Mouse (Mus musculus): ENCODE results near the gene Cdkl3.
A peak's percentile ranks its signal among the peaks of the same experiment; 100 is the strongest.

Gene Cdkl3

DNA sequence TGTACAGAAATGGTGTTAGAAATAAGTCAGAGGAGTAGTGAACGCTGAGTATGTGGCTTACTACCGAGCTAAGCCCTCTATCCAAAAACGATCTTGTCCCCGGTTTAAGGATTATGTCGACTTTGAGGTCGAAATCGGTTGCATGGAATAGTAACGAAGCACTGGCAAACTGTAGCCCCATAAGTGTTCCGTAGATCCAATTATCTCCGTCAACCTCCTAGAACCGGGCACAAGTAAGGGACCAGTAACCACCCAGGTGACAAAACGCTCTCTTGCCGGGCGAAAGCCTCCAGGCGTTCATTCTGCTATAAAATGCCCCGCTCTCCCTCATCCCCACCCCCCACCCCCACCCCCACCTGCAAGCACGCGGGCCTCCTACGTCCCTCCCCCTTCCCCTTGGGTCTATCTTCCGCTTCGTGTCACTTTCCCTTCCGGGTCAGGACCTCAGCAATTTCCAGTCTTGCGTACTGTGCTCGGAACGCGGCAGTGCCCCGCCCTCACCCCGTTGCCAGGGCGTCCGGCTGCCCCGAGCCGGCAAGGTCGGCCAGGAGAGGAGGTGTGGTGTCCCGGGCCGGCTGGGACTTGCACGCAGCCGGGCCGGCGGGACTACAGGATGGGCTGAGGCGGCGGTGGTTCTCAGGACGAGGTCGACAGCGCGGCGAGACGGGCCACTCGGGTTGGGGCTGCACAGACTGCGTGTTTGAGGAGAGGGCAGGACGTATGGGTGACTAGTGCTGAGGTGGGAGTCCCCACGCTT lies at the start of gene Cdkl3:
Gene Cdkl3 (plus strand): TSS at position 450 of the 757 bp plus-strand sequence.
- DNase-seq (ENCODE audit: low read depth, low spot score), result peak; percentile 97

- no peak for DNase-seq (ENCODE audit: low read depth, low spot score)
These were observed 47.9 kb upstream of the Cdkl3 start for GRCm38 (mm10) chr11:51956112-51956511.

DNA sequence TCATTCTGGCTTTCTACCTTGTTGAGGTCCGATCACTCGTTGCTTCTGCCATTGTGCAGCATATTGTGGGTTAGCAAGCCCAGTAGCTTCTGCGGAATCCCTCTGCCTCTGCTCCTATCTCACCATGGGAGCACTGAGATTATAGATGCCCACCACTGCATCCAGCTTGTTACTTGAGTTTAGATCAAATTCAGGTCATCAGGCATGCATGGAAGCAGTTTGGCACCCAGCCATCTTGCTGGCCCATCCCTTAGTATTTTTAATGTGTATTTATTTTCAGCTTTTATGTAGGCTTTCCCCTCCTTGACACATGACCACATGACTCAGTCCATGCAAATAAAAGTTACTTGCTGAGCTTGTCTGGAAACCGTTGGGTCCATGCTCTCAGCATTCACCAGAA lies 46.3 kb upstream of the Cdkl3 start:
- no peak for DNase-seq (ENCODE audit: low read depth, low spot score)

DNA sequence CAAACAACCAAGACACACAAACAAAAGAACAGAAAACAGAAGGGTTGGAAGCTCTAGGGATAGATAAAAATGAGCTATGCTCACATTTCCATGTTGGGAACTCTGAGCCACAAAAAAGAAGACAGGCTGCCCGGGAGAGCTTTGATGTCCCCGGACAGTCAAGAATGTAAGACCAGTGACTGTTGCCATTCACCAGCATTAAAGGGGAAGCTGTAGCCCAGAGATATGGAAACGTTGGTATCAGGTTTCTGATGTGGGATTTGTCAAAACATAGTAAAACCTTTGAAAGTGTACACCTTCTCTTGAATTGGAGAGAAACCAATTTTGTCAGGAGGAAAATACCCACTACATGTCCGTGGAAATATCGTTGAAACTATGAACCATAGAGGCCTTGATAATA lies 44.5 kb upstream of the Cdkl3 start:
- DNase-seq (ENCODE audit: low read depth, low spot score), result no peak

DNA sequence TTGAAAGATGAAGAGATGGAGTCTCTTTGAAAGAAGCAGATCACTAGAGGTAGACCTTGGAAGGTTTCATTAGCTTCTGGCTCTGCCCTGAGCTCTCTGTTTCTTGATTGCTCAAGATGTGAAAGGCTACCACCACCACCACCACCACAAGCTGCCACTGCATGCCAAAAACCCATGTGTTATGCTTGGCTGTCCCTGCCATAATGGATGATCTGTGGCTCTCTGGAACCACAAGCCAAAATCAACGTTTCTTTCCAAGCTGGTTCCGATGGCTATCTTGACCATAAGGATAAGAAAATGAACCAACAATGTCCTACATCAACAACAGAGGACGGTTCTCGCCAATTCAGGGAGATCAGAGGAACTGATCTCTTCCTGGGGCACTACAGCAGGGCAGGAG lies 44.0 kb upstream of the Cdkl3 start:
- DNase-seq (ENCODE audit: low read depth, low spot score), result no peak

GRCm38 (mm10) chr11:51960967-51961471 lies 43.0 kb upstream of the Cdkl3 start:
- no peak for DNase-seq (ENCODE audit: low read depth, low spot score)

DNA sequence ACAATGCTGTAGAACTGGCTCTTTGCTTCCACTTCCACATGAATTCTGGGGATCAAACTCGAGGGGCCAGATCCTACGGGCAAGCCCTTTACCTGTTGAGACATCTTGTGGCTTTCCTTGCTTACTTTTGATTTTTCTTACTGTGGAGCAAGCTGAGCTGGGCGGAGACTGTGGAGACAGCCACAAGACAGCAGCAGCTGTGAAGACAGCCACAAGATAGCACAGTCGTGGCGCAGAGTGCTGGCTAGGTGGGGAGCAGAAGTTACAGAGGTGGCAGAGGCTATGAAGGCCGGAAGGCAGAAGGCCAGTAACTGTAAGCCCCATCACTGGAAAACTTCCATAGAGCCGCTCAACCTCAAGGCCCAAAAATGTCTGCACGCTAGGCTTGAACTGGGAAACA lies 42.3 kb upstream of the Cdkl3 start:
- no peak for DNase-seq (ENCODE audit: low read depth, low spot score)

GRCm38 (mm10) chr11:51962277-51962676 lies 41.7 kb upstream of the Cdkl3 start:
- DNase-seq (ENCODE audit: low read depth, low spot score), result no peak

GRCm38 (mm10) chr11:51966651-51967050 lies 37.4 kb upstream of the Cdkl3 start:
- DNase-seq (ENCODE audit: low read depth, low spot score), result no peak

GRCm38 (mm10) chr11:51967443-51968401 lies 36.3 kb upstream of the Cdkl3 start, which contains the start of gene Cdkn2aipnl:
TSS of gene Cdkn2aipnl (plus strand) at chr11:51967661.
- DNase-seq (ENCODE audit: low read depth, low spot score), result peak; percentile 94

DNA sequence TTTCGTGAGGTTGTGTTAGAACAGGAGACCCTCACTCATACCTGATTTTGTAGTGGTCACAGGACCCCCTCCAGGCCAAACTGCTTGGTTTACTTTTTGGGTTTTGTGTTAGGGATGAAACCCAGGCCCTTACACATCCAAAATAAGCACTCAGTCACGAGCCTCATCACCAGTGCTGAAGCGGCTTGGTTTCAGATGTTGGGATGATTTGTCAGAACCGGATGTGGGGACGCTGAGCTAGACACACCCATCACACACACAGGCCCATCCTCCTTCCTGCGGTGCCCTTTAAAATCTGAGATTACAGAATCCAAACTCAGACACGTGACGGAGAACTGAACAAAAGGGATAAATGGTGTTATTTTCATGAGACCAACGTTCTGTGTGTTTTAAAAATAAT lies 35.1 kb upstream of the Cdkl3 start:
- DNase-seq (ENCODE audit: low read depth, low spot score), result no peak

GRCm38 (mm10) chr11:51969511-51969910 lies 34.5 kb upstream of the Cdkl3 start:
- DNase-seq (ENCODE audit: low read depth, low spot score), result no peak

GRCm38 (mm10) chr11:51971644-51972043 lies 32.4 kb upstream of the Cdkl3 start:
- no peak for DNase-seq (ENCODE audit: low read depth, low spot score)

DNA sequence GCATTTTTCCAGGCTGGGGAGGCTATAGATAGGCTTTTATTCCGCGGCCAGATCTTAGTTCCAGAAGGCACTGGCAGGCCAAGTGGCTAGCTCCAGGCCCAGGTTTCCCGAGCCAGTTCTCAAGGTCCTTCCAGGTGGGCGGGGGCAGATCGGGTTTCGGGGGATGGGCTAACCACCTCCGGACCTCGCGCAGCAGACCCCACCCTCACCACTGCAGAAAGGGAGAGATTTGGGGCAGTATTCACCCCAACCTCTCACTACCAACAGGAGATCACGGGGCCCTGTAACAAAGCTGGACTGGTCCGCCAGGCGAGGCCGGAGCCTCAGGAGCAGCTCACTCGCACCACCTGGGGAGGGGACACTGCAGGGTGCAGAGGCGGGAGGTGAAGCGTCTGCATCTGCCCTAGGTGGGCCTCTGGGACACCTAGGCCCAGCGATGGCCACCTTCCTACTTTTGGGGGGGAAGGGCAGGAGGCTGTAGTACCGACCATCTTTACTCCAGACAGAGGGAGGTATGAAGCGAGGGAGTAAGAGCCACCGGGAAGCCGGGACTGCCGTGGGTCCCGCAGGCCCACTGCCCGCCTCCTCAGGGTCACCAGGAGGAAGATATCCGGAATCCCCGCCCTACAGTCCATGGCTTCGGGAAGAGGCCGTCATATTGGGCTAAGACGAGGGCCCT lies 4.3 kb upstream of the Cdkl3 start:
- DNase-seq (ENCODE audit: low read depth, low spot score), result peak; percentile 71

- DNase-seq (ENCODE audit: low read depth, low spot score), result peak; percentile 98
These were observed 3.6 kb upstream of the Cdkl3 start, which contains the start of gene Ube2b for GRCm38 (mm10) chr11:52000290-52000962. TSS of gene Ube2b (minus strand) at chr11:52000762.

DNA sequence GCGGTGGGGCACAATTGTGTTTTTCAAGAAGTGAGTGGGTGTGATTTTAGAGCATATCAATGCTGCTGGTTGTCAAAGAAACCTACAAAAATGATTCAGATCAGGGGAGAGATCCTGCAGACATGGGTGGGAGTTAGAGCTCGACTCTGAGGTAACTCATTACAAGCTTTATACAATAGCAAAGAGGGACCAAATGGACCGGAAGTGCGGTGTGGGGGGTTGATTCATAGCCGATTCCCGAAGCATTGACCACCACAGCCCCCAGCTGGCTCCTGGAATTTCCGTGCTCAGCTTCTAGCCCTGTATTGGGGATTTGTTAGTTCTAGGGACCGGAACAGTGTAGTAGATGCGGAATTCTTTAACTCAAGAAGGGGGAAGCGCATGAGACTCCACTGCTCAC lies 2.7 kb upstream of the Cdkl3 start:
- DNase-seq (ENCODE audit: low read depth, low spot score), result no peak

DNA sequence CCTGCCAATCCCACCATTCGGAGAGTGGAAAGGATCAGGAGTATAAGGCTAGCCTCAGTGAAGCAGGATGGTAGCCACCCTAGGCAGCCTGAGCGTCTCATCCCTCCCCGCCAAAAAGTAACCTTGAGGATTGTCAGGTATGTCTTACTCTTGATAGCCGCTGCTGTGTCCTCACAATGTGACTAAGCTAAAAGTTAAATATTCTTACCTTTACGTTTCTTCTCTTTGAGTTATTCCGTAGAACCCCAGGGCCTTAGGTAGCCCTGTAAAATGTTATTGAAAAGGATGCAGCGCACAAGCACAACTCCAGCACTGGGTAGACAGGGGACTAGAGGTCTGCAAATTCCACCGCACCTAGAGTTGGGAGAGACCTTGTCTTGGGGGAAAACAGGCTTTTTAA lies 2.2 kb upstream of the Cdkl3 start:
- no peak for DNase-seq (ENCODE audit: low read depth, low spot score)

DNA sequence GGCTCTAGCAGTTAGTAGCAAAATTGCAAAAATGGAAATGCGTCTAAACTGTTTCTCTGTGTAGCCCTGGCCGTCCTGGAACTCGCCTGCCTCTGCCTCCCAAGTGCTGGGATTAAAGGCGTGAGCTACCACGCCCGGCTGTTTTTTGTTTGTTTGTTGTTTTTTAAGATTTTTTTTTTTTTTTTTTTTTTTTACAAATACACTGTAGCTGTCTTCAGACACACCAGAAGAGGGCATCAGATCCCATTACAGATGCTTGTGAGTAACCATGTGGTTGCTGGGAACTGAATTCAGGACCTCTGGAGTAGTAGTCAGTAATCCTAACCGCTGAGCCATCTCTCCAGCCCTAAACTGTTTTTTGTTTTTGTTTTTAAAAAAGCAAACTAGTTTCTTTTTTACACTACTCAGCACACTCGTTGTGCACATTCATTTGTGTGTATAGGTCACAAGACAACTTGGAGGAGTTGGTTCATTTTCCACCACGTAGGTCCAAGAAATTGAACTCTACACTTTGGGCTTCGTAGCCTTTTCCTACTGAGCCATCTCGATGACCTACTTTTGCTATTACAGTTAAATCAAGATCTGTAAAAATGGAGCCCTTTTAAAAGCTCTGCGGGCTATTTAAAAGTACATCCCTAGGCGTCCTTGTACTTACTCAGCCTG lies 1.0 kb upstream of the Cdkl3 start:
- DNase-seq (ENCODE audit: low read depth, low spot score), result no peak

DNA sequence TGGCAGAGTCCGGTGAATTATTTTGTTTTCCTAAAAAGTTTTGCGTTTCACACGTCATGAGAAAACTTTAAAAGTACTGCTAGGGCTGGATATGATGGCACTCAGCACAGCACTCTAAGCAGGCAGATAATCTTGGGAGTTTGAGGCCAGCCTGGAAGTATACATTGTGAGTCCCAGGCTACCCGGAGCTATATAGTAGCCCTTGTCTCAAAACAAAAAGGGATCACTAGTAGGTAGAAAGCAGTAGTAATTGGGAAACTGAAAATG lies 583 bp upstream of the Cdkl3 start:
- no peak for DNase-seq (ENCODE audit: low read depth, low spot score)

- DNase-seq (ENCODE audit: low read depth, low spot score), result no peak
These were observed 1.6 kb downstream of the Cdkl3 start for GRCm38 (mm10) chr11:52005586-52005985.

- no peak for DNase-seq (ENCODE audit: low read depth, low spot score)
These were observed 7.0 kb downstream of the Cdkl3 start for GRCm38 (mm10) chr11:52011011-52011410.

All from mesoderm, embryonic 11.5 days (tissue).